Mouse (Mus musculus): Measurements from ENCODE around the gene Slc39a5. TPM values are rescaled to one million over a fixed set of nuclear protein-coding genes. Genes with fewer than 3 reads are reported as not detected.
A peak's percentile ranks its signal among the peaks of the same experiment; 100 is the strongest.

The Slc39a5 gene
- polyA plus RNA-seq, 1 experiment, result 0.73 TPM

- Histone ChIP-seq H3K27ac (ENCODE audit: insufficient read depth, low read length) (no peak overlapping the region), H3K4me1 (ENCODE audit: control insufficient read depth, insufficient read depth, low read length) (no peaks in the 10 kb centered on the region), H3K4me3 (ENCODE audit: insufficient read depth, low read length) (no peak overlapping the region)
- no peak for TF ChIP-seq POLR2A (IDR thresholded peaks at IDR 0.05; ENCODE audit: extremely low read depth, insufficient read depth, low read length)
- peak; percentile 53 for TF ChIP-seq CTCF (IDR thresholded peaks at IDR 0.05; ENCODE audit: extremely low read depth, insufficient read depth, low read length)
Measured at GRCm38 (mm10) chr10:128358796-128359195, 42.2 kb downstream of the Slc39a5 start.

- no peak overlapping the region for H3K27ac ChIP-seq (ENCODE audit: insufficient read depth, low read length)
- H3K4me1 ChIP-seq (ENCODE audit: control insufficient read depth, insufficient read depth, low read length), result peaks cover 10% of the 10 kb centered on the region
- no peak overlapping the region for H3K4me3 ChIP-seq (ENCODE audit: insufficient read depth, low read length)
- TF ChIP-seq POLR2A (IDR thresholded peaks at IDR 0.05; ENCODE audit: extremely low read depth, insufficient read depth, low read length), result no peak
- no peak for TF ChIP-seq CTCF (IDR thresholded peaks at IDR 0.05; ENCODE audit: extremely low read depth, insufficient read depth, low read length)
Measured at GRCm38 (mm10) chr10:128347541-128347940, 53.5 kb downstream of the Slc39a5 start.

Other genes with a start within 250 kb of the Slc39a5 start
- gene Rbms2, start 220.9 kb downstream of the Slc39a5 start, polyA plus RNA-seq (2012; rRNA removed), result 16.5 and 16.9 TPM in 2 replicates
- 54.8 and 59.6 TPM in 2 replicates for gene Gls2, start 206.8 kb downstream of the Slc39a5 start, polyA plus RNA-seq (2012; rRNA removed)
- 9.0 and 10.0 TPM in 2 replicates for gene Spryd4, start 189.4 kb downstream of the Slc39a5 start, polyA plus RNA-seq (2012; rRNA removed)
- not detected in 2 replicates for gene Mip, start 175.4 kb downstream of the Slc39a5 start, polyA plus RNA-seq (2012; rRNA removed)
- gene Timeless, start 169.2 kb downstream of the Slc39a5 start, polyA plus RNA-seq (2012; rRNA removed), result 3.7 and 4.3 TPM in 2 replicates
- not detected in 2 replicates for gene Apon, start 147.1 kb downstream of the Slc39a5 start, polyA plus RNA-seq (2012; rRNA removed)
- gene Apof, start 132.6 kb downstream of the Slc39a5 start, polyA plus RNA-seq (2012; rRNA removed), result 0.23 and 0.29 TPM in 2 replicates
- gene Stat2, start 130.7 kb downstream of the Slc39a5 start, polyA plus RNA-seq (2012; rRNA removed), result 33.5 and 34.2 TPM in 2 replicates
- gene Il23a, start 102.5 kb downstream of the Slc39a5 start, polyA plus RNA-seq (2012; rRNA removed), result 0.54 and 0.55 TPM in 2 replicates
- 22.8 and 24.6 TPM in 2 replicates for gene Pan2, start 97.9 kb downstream of the Slc39a5 start, polyA plus RNA-seq (2012; rRNA removed)
- gene Cnpy2, start 78.8 kb downstream of the Slc39a5 start, polyA plus RNA-seq (2012; rRNA removed), result 63.7 and 65.8 TPM in 2 replicates
- 224 and 233 TPM in 2 replicates for gene Cs, start 63.5 kb downstream of the Slc39a5 start, polyA plus RNA-seq (2012; rRNA removed)
- gene Coq10a, start 32.2 kb downstream of the Slc39a5 start, polyA plus RNA-seq (2012; rRNA removed), result 101 and 103 TPM in 2 replicates
- 30.0 and 30.4 TPM in 2 replicates for gene Ankrd52, start 24.1 kb downstream of the Slc39a5 start, polyA plus RNA-seq (2012; rRNA removed)
- gene Nabp2, start 10.3 kb upstream of the Slc39a5 start, polyA plus RNA-seq (2012; rRNA removed), result 79.4 and 83.4 TPM in 2 replicates
- 78.2 and 78.5 TPM in 2 replicates for gene Rnf41, start 10.4 kb upstream of the Slc39a5 start, polyA plus RNA-seq (2012; rRNA removed)
- gene Smarcc2, start 58.0 kb upstream of the Slc39a5 start, polyA plus RNA-seq (2012; rRNA removed), result 209 and 223 TPM in 2 replicates
- gene Myl6, start 92.9 kb upstream of the Slc39a5 start, polyA plus RNA-seq (2012; rRNA removed), result 1,299 and 1,338 TPM in 2 replicates
- gene Myl6b, start 97.5 kb upstream of the Slc39a5 start, polyA plus RNA-seq (2012; rRNA removed), result 33.7 and 36.7 TPM in 2 replicates
- gene Esyt1, start 124.6 kb upstream of the Slc39a5 start, polyA plus RNA-seq (2012; rRNA removed), result 11.6 and 12.0 TPM in 2 replicates
- 11.9 and 12.9 TPM in 2 replicates for gene Zc3h10, start 146.5 kb upstream of the Slc39a5 start, polyA plus RNA-seq (2012; rRNA removed)
- gene Rpl41, start 148.1 kb upstream of the Slc39a5 start, polyA plus RNA-seq (2012; rRNA removed), result 2,251 and 2,284 TPM in 2 replicates
- gene Pa2g4, start 164.8 kb upstream of the Slc39a5 start, polyA plus RNA-seq (2012; rRNA removed), result 67.5 and 71.0 TPM in 2 replicates
- 7.6 and 9.1 TPM in 2 replicates for gene Erbb3, start 188.4 kb upstream of the Slc39a5 start, polyA plus RNA-seq (2012; rRNA removed)
- 354 and 390 TPM in 2 replicates for gene Rps26, start 225.5 kb upstream of the Slc39a5 start, polyA plus RNA-seq (2012; rRNA removed)
- gene Ikzf4, start 244.8 kb upstream of the Slc39a5 start, polyA plus RNA-seq (2012; rRNA removed), result 8.3 and 9.2 TPM in 2 replicates

Data from cortical plate, adult 2 months (tissue).